Mouse (Mus musculus) embryo, embryonic 9.5 days (tissue): ENCODE data around the gene Tbc1d22a.

ENCODE experiments used
- DNase-seq: peaks from one replicate; pipeline ENCODE4 v3.0.0-alpha.2; 2017; ENCODE audit errors: extremely low spot score

Gene Tbc1d22a

GRCm38 (mm10) chr15:86439015-86439796, 224.9 kb downstream of the Tbc1d22a start:
- DNase-seq = no peak

- no peak for DNase-seq
These were observed 230.0 kb downstream of the Tbc1d22a start for GRCm38 (mm10) chr15:86444271-86444670.

GRCm38 (mm10) chr15:86446064-86446463, 231.8 kb downstream of the Tbc1d22a start:
- no peak for DNase-seq

GRCm38 (mm10) chr15:86447251-86447650, 233.0 kb downstream of the Tbc1d22a start:
- DNase-seq = no peak

GRCm38 (mm10) chr15:86449236-86449635, 235.0 kb downstream of the Tbc1d22a start:
- no peak for DNase-seq

DNA sequence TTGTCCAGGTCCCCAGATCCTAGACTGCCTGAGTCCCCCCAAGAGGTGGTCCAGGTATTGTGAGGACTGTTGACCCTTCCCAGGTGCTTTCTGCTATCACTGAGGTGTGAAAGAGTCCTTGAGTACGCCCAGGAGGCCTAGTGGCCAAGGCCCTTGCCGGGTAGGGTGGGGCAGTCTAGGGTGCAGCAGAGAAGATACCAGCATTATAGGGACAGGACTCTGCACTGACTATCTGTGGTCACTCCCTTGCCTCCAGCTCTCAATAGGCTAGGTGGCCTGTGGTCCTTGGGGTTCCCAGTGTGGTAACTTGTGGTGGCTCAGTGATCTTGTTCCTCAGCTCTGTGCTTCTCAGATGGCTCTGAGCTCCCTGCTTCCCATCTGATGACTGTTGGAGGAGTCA, 235.5 kb downstream of the Tbc1d22a start:
- DNase-seq = no peak

DNA sequence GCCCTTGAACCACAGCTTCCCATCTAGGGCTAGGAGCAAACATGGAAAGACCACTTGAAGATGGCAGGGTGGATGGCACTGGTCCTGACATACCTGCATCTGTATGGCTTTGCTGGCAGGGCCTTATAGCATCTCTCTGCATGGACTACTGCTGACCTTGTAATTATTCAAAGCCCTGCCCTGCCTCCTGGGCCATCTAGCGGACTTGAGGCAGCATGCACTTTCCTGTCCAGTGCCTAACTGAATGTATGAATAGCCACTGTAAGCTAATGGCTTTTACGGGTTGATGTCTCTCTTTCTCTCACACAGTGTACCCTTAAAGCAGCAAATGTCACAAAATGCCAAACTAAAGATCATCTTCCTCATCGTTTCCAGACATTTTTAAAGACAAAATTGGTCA, 245.2 kb downstream of the Tbc1d22a start:
- no peak for DNase-seq

- no peak for DNase-seq
These were observed 248.4 kb downstream of the Tbc1d22a start for GRCm38 (mm10) chr15:86462636-86463035.

GRCm38 (mm10) chr15:86468082-86468481, 253.8 kb downstream of the Tbc1d22a start:
- no peak for DNase-seq

- DNase-seq = no peak
These were observed 256.9 kb downstream of the Tbc1d22a start for GRCm38 (mm10) chr15:86471136-86471535.

- peak; percentile 39 for DNase-seq
These were observed 259.2 kb downstream of the Tbc1d22a start for GRCm38 (mm10) chr15:86473473-86473872.

DNA sequence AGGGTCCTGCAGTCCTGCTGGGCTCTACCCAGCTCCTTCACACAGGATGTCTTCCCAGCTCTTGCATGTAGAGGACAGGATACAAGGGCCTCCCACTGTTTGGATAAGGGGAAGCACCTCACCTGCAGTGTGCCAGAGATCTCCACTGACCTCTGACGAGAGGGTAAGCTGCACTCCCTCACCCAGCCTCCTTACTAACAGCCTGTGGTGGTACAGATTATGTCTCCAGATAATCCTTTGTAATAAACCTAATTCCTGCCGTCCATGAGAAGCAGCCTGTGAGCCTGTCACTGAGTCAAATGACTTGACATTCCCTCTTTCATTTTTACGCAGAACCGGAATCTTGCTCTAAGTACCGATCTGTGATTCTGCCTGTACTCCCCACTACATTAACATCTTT, 260.7 kb downstream of the Tbc1d22a start:
- no peak for DNase-seq

- DNase-seq = no peak
These were observed 262.2 kb downstream of the Tbc1d22a start for GRCm38 (mm10) chr15:86476483-86476882.

DNA sequence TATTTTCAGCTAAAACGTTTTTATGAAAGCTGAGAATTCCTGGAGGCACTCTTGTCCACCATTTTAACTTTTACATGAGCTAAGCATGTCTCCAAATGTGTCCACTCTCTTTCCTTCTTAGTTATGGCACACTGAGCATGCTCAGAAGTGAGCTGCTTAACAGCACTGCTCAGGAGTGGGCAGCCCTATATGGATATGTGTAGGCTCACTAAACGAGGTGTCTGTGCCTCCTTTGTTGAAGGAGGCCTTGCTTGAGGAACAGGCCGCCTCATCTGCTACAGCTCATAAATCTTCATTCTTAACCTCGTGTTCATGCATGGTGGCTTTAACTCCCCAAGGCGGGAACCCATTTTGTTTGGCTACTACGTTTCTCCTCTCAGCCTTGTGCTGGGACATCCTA, 262.8 kb downstream of the Tbc1d22a start:
- DNase-seq = no peak

DNA sequence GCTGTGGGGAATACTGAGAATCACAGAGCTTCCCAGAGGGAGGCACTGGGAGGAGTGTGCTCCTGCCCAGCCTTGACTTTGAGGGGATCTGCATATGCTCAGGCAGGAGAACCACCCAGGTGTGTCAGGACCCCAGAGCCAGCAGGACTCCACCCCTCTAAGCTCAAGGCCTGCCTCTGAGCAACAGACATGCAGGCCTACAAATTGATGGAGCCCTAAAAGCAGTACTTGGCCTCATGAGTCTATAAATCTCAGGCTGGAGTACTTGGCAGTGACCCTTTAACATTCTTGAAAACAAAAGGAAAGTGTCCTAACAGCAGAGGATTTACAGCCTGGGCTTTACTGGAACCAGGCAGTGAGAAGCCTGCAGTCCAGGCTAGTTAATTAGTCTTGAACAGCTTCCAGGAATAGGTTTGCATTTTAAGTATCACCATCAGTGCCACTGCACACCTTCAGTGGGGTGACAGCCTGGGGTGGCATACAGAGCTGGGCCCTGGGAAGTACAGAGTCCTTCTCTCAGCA, 263.3 kb downstream of the Tbc1d22a start:
- DNase-seq = no peak

GRCm38 (mm10) chr15:86478685-86479502, 264.6 kb downstream of the Tbc1d22a start:
- DNase-seq = no peak

GRCm38 (mm10) chr15:86482362-86482761, 268.1 kb downstream of the Tbc1d22a start:
- DNase-seq = no peak

DNA sequence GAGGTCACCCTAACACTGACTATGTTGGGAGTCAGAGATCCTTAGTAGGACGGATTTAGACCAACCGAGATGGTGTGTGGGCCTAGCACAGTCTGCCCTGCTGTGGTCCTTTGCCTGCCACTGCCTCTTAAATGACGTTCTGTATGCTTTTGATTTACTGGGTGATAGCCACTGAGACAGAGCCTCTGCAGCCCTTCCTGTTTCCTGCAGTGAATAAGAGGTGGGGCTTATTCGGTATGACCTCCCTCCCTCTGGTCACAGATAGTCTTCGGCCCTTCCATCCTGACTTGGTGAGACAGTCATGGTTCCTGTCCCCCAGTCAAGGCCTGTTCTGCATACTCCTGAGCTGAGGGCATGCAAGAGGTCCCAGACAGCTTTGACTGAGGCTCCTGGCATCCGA, 271.6 kb downstream of the Tbc1d22a start:
- DNase-seq = no peak

GRCm38 (mm10) chr15:86487359-86487758, 273.1 kb downstream of the Tbc1d22a start:
- DNase-seq = no peak

GRCm38 (mm10) chr15:86491434-86492099, 277.3 kb downstream of the Tbc1d22a start:
- DNase-seq = no peak

- DNase-seq = peak; percentile 29
These were observed 278.4 kb downstream of the Tbc1d22a start for GRCm38 (mm10) chr15:86492636-86493035.

GRCm38 (mm10) chr15:86496209-86496608, 281.9 kb downstream of the Tbc1d22a start:
- no peak for DNase-seq
